Mouse (Mus musculus) cerebellum, adult 2 months (tissue): ENCODE measurements around the gene Pml. TPM values are rescaled to one million over a fixed set of nuclear protein-coding genes. Genes with fewer than 3 reads are reported as not detected.

Source experiments
- DNase-seq, 2 experiments: peaks; one replicate each; pipeline ENCODE4 v3.0.0; 2021
- H3K27ac ChIP-seq: fragments of 200-500 bp; 2 replicates; pipeline ENCODE4 v1.5.1; 2012; ENCODE audit warnings: low read length, control low read depth, inconsistent platforms; ENCODE audit not compliant: insufficient read depth
- H3K27me3 ChIP-seq: fragments of 200-500 bp; 2 replicates; pipeline ENCODE4 v1.6.1; 2012; ENCODE audit warnings: inconsistent platforms, mild to moderate bottlenecking, low read length, moderate library complexity; ENCODE audit not compliant: control insufficient read depth, insufficient read depth
- H3K4me1 ChIP-seq: fragments of 200-500 bp; 2 replicates; pipeline ENCODE4 v1.6.1; 2011; ENCODE audit warnings: low read length; ENCODE audit not compliant: control insufficient read depth, insufficient read depth
- H3K4me3 ChIP-seq: fragments of 200-500 bp; replicated peaks from 2 replicates; pipeline ENCODE3; 2011; ENCODE audit warnings: mild to moderate bottlenecking, low read depth, low read length, control low read depth; ENCODE audit not compliant: insufficient read depth
- CTCF ChIP-seq: fragments of 200-500 bp; IDR thresholded peaks from 2 replicates; pipeline ENCODE4 v1.5.1; 2011; ENCODE audit warnings: low read depth, mild to moderate bottlenecking, control low read depth, low read length, moderate library complexity, borderline replicate concordance; ENCODE audit not compliant: insufficient read depth
- POLR2A ChIP-seq: fragments of 200-500 bp; IDR thresholded peaks from 2 replicates; pipeline ENCODE4 v1.6.1; 2011; ENCODE audit warnings: low read length, control low read depth, borderline replicate concordance; ENCODE audit not compliant: insufficient read depth
- WGBS: fragments of 180-500 bp; shearing (Covaris S2); methylation state at CpG from one replicate; pipeline ENCODE4 v1.1.7; 2018; 5-methylcytosine and 5-hydroxymethylcytosine counted together
- polyA plus RNA-seq: library from polyadenylated mRNA; depleted of rRNA; stranded (reverse); fragments of >200 nt; gene quantifications from 2 replicates; pipeline ENCODE4 v1.2.3, GENCODE M21; 2012; rRNA removed

The Pml gene
- polyA plus RNA-seq, 1 experiment = 9.9 TPM

GRCm38 (mm10) chr9:58169426-58169825 is 80.2 kb downstream of the Pml start:
- H3K4me1 ChIP-seq = no peaks in the 10 kb centered on the region
- TF ChIP-seq CTCF (no peak), POLR2A (no peak)
- 48% methylated on average over 6 of the region's 6 CpGs for WGBS
- no peak overlapping the region for H3K4me3 ChIP-seq
- H3K27ac ChIP-seq = no peak overlapping the region
- no peak for DNase-seq
- H3K27me3 ChIP-seq = no peaks in the 10 kb centered on the region

- Histone ChIP-seq H3K4me3 (no peak overlapping the region), H3K4me1 (no peaks in the 10 kb centered on the region), H3K27ac (no peak overlapping the region), H3K27me3 (no peaks in the 10 kb centered on the region)
- 85% methylated on average over 3 of the region's 3 CpGs for WGBS
- no peak for DNase-seq
- no peak for TF ChIP-seq CTCF
- TF ChIP-seq POLR2A = no peak
Measured at GRCm38 (mm10) chr9:58168880-58169279, 80.7 kb downstream of the Pml start.

Other genes starting within 250 kb of the Pml start
- 3.6 and 3.7 TPM in 2 replicates for gene Cyp11a1, start 243.4 kb downstream of the Pml start, polyA plus RNA-seq
- gene Stra6, start 186.0 kb downstream of the Pml start, polyA plus RNA-seq = 2.8 and 3.9 TPM in 2 replicates
- gene Ccdc33, start 131.0 kb downstream of the Pml start, polyA plus RNA-seq = 0.59 and 1.1 TPM in 2 replicates
- 6.4 and 12.2 TPM in 2 replicates for gene Islr, start 45.5 kb downstream of the Pml start, polyA plus RNA-seq
- 1.1 and 1.6 TPM in 2 replicates for gene Islr2, start 45.5 kb downstream of the Pml start, polyA plus RNA-seq
- 98.3 and 99.1 TPM in 2 replicates for gene Stoml1, start 3.4 kb upstream of the Pml start, polyA plus RNA-seq
- gene Loxl1, start 63.4 kb upstream of the Pml start, polyA plus RNA-seq = 2.3 and 2.7 TPM in 2 replicates
- gene Tbc1d21, start 120.7 kb upstream of the Pml start, polyA plus RNA-seq = not detected in 2 replicates
- gene Insyn1, start 238.8 kb upstream of the Pml start, polyA plus RNA-seq = 147 and 149 TPM in 2 replicates